Mouse (Mus musculus) liver, embryonic 12.5 days (tissue): Measurements from ENCODE around the gene Sh3d19. TPM values are rescaled to one million over a fixed set of nuclear protein-coding genes. Genes with fewer than 3 reads are reported as not detected.

Experiments
- ATAC-seq: fragments of 200-750 bp; cut with Nextera tagmentation; 2 replicates; pipeline ENCODE4 v1.8.0; 2017; ENCODE audit warnings: moderate number of reproducible peaks, mild to moderate bottlenecking, moderate library complexity
- H3K27ac ChIP-seq: fragments of 300-500 bp; sonication (generic); 2 replicates; pipeline ENCODE4 v1.5.1; 2016; ENCODE audit warnings: mild to moderate bottlenecking
- H3K27me3 ChIP-seq: fragments of 300-500 bp; sonication (generic); replicated peaks from 2 replicates; pipeline ENCODE4 v1.6.1; 2016; ENCODE audit warnings: mild to moderate bottlenecking, moderate library complexity
- H3K36me3 ChIP-seq: fragments of 300-500 bp; sonication (generic); 2 replicates; pipeline ENCODE4 v1.6.1; 2016; ENCODE audit warnings: mild to moderate bottlenecking, moderate library complexity
- H3K4me1 ChIP-seq: fragments of 300-500 bp; sonication (generic); 2 replicates; pipeline ENCODE4 v1.6.1; 2016
- H3K4me2 ChIP-seq: fragments of 300-500 bp; sonication (generic); 2 replicates; pipeline ENCODE4 v1.6.1; 2016; ENCODE audit warnings: mild to moderate bottlenecking, moderate library complexity
- H3K4me3 ChIP-seq: fragments of 300-500 bp; sonication (generic); 2 replicates; pipeline ENCODE4 v1.5.1; 2016; ENCODE audit warnings: mild to moderate bottlenecking, moderate library complexity
- H3K9ac ChIP-seq: fragments of 300-500 bp; sonication (generic); 2 replicates; pipeline ENCODE4 v1.6.1; 2016; ENCODE audit warnings: mild to moderate bottlenecking, moderate library complexity
- H3K9me3 ChIP-seq: fragments of 300-500 bp; sonication (generic); replicated peaks from 2 replicates; pipeline ENCODE4 v1.6.1; 2016; ENCODE audit warnings: mild to moderate bottlenecking, moderate library complexity
- WGBS: fragments of 180-500 bp; shearing (Covaris S2); methylation state at CpG from one replicate; pipeline ENCODE4 v1.1.7; 2016; ENCODE audit not compliant: insufficient replicate concordance; 5-methylcytosine and 5-hydroxymethylcytosine counted together
- polyA plus RNA-seq: library from polyadenylated mRNA; unstranded; fragments of >200 nt; fragmentation: Nextera tagmentation; extraction: Ambion mirVana; gene quantifications from 2 replicates; pipeline ENCODE4 v1.2.1, GENCODE M21; 2016

Sh3d19 gene
- polyA plus RNA-seq, 1 experiment from 2014 or later = 12.7 TPM

- Histone ChIP-seq H3K4me2 (no peak overlapping the region), H3K36me3 (peaks cover 4% of the 10 kb centered on the region; the same call in 1 of the 2 replicates), H3K27me3 (no peaks in the 10 kb centered on the region), H3K4me3 (no peak overlapping the region), H3K9ac (no peak overlapping the region), H3K9me3 (no peaks in the 10 kb centered on the region), H3K4me1 (0 out of 2 replicates have a peak, but pooled peaks cover 13% of the 10 kb centered on the region), H3K27ac (no peak overlapping the region)
- ATAC-seq = no peak
- WGBS = 51% methylated on average over 3 of the region's 3 CpGs
These were observed 40.9 kb downstream of the Sh3d19 start for GRCm38 (mm10) chr3:86011833-86012232.

GRCm38 (mm10) chr3:86013837-86014236, 42.9 kb downstream of the Sh3d19 start:
- Histone ChIP-seq H3K4me1 (0 out of 2 replicates have a peak, but pooled peaks cover 13% of the 10 kb centered on the region), H3K27ac (no peak overlapping the region), H3K9me3 (no peaks in the 10 kb centered on the region), H3K4me3 (no peak overlapping the region), H3K36me3 (peaks cover 7% of the 10 kb centered on the region; the same call in 1 of the 2 replicates), H3K27me3 (no peaks in the 10 kb centered on the region), H3K9ac (no peak overlapping the region), H3K4me2 (no peak overlapping the region)
- no peak for ATAC-seq
- 76% methylated on average over 10 of the region's 10 CpGs for WGBS

DNA sequence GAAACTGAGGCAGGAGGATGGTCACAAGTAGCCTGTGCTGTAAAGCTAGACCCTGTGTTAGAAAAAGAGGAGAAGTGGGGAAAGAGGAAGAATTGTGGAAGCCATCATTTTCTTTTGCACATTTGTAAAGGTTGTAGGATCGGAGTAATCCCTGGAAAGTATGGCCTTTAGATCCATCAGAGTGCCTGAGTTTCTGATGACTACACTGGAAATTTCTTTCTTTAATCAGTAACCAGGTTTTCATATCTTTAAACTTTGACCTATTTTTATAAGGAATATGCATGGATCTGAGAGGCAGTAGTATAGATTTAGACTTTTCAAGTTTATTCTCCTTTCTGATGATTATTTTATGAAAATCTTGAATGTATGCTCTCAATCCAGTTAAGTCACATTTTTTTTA, 46.1 kb downstream of the Sh3d19 start:
- WGBS = 75% methylated on average over 1 of the region's 1 CpGs
- Histone ChIP-seq H3K4me3 (no peak overlapping the region), H3K9me3 (no peaks in the 10 kb centered on the region), H3K4me2 (no peak overlapping the region), H3K27me3 (no peaks in the 10 kb centered on the region), H3K9ac (no peak overlapping the region), H3K27ac (no peak overlapping the region), H3K4me1 (0 out of 2 replicates have a peak, but pooled peaks cover 8% of the 10 kb centered on the region), H3K36me3 (peaks cover 7% of the 10 kb centered on the region; the same call in 1 of the 2 replicates)
- no peak for ATAC-seq

GRCm38 (mm10) chr3:86017484-86017883, 46.6 kb downstream of the Sh3d19 start:
- H3K9ac ChIP-seq = no peak overlapping the region
- no peaks in the 10 kb centered on the region for H3K9me3 ChIP-seq
- no peak overlapping the region for H3K27ac ChIP-seq
- no peak for ATAC-seq
- H3K36me3 ChIP-seq = peaks cover 7% of the 10 kb centered on the region; the same call in 1 of the 2 replicates
- H3K27me3 ChIP-seq = no peaks in the 10 kb centered on the region
- 0 out of 2 replicates have a peak, but pooled peaks cover 7% of the 10 kb centered on the region for H3K4me1 ChIP-seq
- H3K4me2 ChIP-seq = no peak overlapping the region
- 75% methylated on average over 8 of the region's 8 CpGs for WGBS
- no peak overlapping the region for H3K4me3 ChIP-seq

- WGBS = 71% methylated on average over 16 of the region's 16 CpGs
These were observed 50.2 kb downstream of the Sh3d19 start for GRCm38 (mm10) chr3:86020921-86021650.

DNA sequence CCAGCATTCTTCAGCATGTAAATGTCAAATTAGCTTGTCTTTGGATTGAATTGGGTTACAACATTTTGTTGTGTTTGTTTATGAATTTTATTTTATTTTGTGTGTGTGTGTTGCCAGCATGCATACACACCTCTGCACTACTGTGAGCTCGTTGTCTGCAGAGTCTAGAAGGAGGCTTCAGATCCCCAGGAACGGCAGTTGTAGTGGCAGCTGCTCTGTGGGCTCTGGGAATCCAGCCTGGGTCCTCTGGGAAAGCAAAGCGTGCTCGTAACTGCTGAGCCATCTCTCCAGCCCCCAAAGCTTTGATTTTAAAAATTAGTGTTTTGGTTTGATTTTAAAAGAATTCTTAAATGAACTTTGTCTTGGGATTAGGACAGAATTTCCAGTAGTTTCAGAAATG, 50.7 kb downstream of the Sh3d19 start:
- Histone ChIP-seq H3K36me3 (peaks cover 12% of the 10 kb centered on the region; the same call in 1 of the 2 replicates), H3K27ac (no peak overlapping the region), H3K4me3 (no peak overlapping the region), H3K9ac (no peak overlapping the region), H3K27me3 (no peaks in the 10 kb centered on the region), H3K9me3 (no peaks in the 10 kb centered on the region), H3K4me1 (0 out of 2 replicates have a peak, but pooled peaks cover 7% of the 10 kb centered on the region), H3K4me2 (no peak overlapping the region)
- ATAC-seq = no peak
- WGBS = 76% methylated on average over 4 of the region's 4 CpGs

More at GRCm38 (mm10) chr3:86020921-86021650, 50.2 kb downstream of the Sh3d19 start:
- no peak for ATAC-seq
- Histone ChIP-seq H3K4me2 (no peak overlapping the region), H3K4me1 (0 out of 2 replicates have a peak, but pooled peaks cover 7% of the 10 kb centered on the region), H3K27me3 (no peaks in the 10 kb centered on the region), H3K9ac (no peak overlapping the region), H3K27ac (no peak overlapping the region), H3K36me3 (peaks cover 12% of the 10 kb centered on the region; the same call in 1 of the 2 replicates), H3K9me3 (no peaks in the 10 kb centered on the region), H3K4me3 (no peak overlapping the region)

- no peaks in the 10 kb centered on the region for H3K9me3 ChIP-seq
- WGBS = 79% methylated on average over 12 of the region's 12 CpGs
- 0 out of 2 replicates have a peak, but pooled peaks cover 5% of the 10 kb centered on the region for H3K36me3 ChIP-seq
- peaks cover 16% of the 10 kb centered on the region for H3K4me1 ChIP-seq
- no peak overlapping the region for H3K4me2 ChIP-seq
- ATAC-seq = no peak
- no peak overlapping the region for H3K4me3 ChIP-seq
- H3K9ac ChIP-seq = no peak overlapping the region
- H3K27ac ChIP-seq = no peak overlapping the region
- no peaks in the 10 kb centered on the region for H3K27me3 ChIP-seq
These were observed 53.3 kb downstream of the Sh3d19 start for GRCm38 (mm10) chr3:86024065-86024795.

GRCm38 (mm10) chr3:86025341-86026137, 54.6 kb downstream of the Sh3d19 start:
- 85% methylated on average over 20 of the region's 20 CpGs for WGBS
- peaks cover 12% of the 10 kb centered on the region for H3K4me1 ChIP-seq
- H3K9ac ChIP-seq = no peak overlapping the region
- H3K9me3 ChIP-seq = no peaks in the 10 kb centered on the region
- H3K27me3 ChIP-seq = no peaks in the 10 kb centered on the region
- ATAC-seq = no peak
- no peak overlapping the region for H3K4me2 ChIP-seq
- H3K36me3 ChIP-seq = 0 out of 2 replicates have a peak, but pooled peaks cover 5% of the 10 kb centered on the region
- no peak overlapping the region for H3K27ac ChIP-seq
- no peak overlapping the region for H3K4me3 ChIP-seq

DNA sequence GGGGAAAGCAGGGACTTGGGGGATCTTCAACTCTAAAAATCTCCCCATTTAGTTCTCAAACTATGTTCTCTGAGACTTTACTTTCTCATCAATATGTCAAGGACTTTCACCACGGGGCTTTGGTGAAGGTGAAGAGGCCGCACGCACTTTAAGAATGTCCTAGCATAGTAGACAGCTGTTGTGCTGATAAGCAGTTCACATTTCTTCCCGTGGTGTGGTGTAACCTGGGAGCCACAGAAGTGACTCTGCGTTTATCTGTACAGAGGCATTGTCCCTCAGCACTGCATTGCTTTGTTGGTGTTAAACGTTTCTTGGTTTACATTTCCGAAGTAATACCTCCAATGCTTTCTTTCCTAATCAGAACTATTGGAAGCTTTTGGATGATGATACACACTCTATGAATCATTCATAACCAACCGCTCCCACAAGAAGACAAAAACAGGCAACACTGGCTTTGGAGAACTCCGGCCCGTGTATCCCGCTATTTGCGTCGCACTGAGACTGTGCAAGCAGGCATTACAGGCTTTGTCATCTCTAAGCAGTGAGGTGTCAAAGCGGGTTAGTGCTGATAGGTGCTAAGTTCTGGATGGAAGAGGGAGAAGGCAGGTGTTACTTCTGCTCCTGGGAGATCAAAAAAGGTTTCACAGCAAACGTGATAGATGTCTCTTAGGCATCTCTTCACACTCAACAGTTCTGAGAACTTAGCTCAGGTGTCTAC, 57.9 kb downstream of the Sh3d19 start:
- H3K27me3 ChIP-seq = no peaks in the 10 kb centered on the region
- no peaks in the 10 kb centered on the region for H3K36me3 ChIP-seq
- H3K9ac ChIP-seq = no peak overlapping the region
- H3K9me3 ChIP-seq = no peaks in the 10 kb centered on the region
- WGBS = 54% methylated on average over 15 of the region's 15 CpGs
- H3K4me3 ChIP-seq = no peak overlapping the region
- H3K4me1 ChIP-seq = peaks cover 17% of the 10 kb centered on the region
- H3K4me2 ChIP-seq = no peak overlapping the region
- no peak overlapping the region for H3K27ac ChIP-seq
- ATAC-seq = peak; percentile 61; the same call in 1 of the 2 replicates

GRCm38 (mm10) chr3:86030566-86030965, 59.7 kb downstream of the Sh3d19 start:
- no peaks in the 10 kb centered on the region for H3K9me3 ChIP-seq
- no peak for ATAC-seq
- H3K4me2 ChIP-seq = no peak overlapping the region
- H3K27ac ChIP-seq = no peak overlapping the region
- 71% methylated on average over 4 of the region's 4 CpGs for WGBS
- H3K9ac ChIP-seq = no peak overlapping the region
- peaks cover 19% of the 10 kb centered on the region for H3K4me1 ChIP-seq
- H3K4me3 ChIP-seq = no peak overlapping the region
- no peaks in the 10 kb centered on the region for H3K27me3 ChIP-seq
- no peaks in the 10 kb centered on the region for H3K36me3 ChIP-seq

DNA sequence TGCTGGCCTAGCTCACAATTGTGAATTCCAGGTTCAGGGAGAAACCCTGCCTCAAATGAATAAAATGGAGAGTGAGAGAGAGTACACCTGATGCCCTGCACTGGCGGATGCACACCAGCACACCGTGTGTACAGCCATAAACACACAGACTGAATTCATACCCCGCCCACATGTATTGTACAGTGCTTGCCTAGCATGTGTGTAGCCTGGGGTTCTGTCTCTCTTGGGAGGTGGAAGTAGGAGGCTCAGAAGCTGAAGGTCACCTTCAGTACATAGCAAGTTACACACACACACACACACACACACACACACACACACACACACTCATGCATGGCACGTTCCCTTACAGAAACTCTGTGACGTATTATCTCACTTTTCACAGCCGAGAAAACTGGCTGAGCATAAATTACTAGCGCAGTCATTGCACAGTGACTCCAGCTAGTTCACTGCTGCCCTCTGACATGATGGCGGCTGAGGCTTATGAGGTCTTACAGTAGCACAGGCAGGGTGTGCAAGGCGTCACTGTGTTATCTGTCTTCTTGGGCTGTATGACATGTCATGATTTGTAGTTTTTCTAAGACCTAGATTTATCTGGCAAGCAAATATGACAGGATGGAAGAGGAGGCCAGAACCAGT, 62.7 kb downstream of the Sh3d19 start:
- ATAC-seq = no peak
- H3K4me2 ChIP-seq = no peak overlapping the region

More for the DNA sequence above, 62.7 kb downstream of the Sh3d19 start:
- Histone ChIP-seq H3K27me3 (no peaks in the 10 kb centered on the region), H3K4me3 (no peak overlapping the region), H3K4me1 (peaks cover 14% of the 10 kb centered on the region), H3K9me3 (no peaks in the 10 kb centered on the region), H3K27ac (no peak overlapping the region), H3K9ac (no peak overlapping the region), H3K36me3 (no peaks in the 10 kb centered on the region)
- WGBS = 60% methylated on average over 9 of the region's 9 CpGs
